Mouse (Mus musculus) brain, embryonic 14.5 days (tissue): Measurements from ENCODE around the gene Zscan10. TPM values are rescaled to one million over a fixed set of nuclear protein-coding genes. Genes with fewer than 3 reads are reported as not detected.

Experiments used
- DNase-seq: peaks from one replicate; pipeline ENCODE4 v3.0.0-alpha.2; 2011; ENCODE audit warnings: low read depth
- CTCF ChIP-seq: fragments of 200-500 bp; IDR thresholded peaks from 2 replicates; pipeline ENCODE4 v1.5.1; 2012; ENCODE audit warnings: inconsistent platforms, mild to moderate bottlenecking, moderate library complexity, borderline replicate concordance; ENCODE audit not compliant: insufficient read depth, insufficient read length; ENCODE audit errors: extremely low read depth
- POLR2A ChIP-seq: fragments of 200-500 bp; IDR thresholded peaks from 2 replicates; pipeline ENCODE4 v1.6.1; 2012; ENCODE audit warnings: mild to moderate bottlenecking, inconsistent platforms, borderline replicate concordance; ENCODE audit not compliant: poor library complexity, insufficient read depth, insufficient read length, severe bottlenecking; ENCODE audit errors: extremely low read depth
- polyA plus RNA-seq: library from polyadenylated mRNA; depleted of rRNA; stranded (reverse); fragments of >200 nt; gene quantifications from 2 replicates; pipeline ENCODE4 v1.2.3, GENCODE M21; 2012

The Zscan10 gene
- polyA plus RNA-seq, 1 experiment, result 0.22 TPM

GRCm38 (mm10) chr17:23598582-23599552 lies 1.8 kb upstream of the Zscan10 start, which contains the start of gene Zfp13:
TSS of gene Zfp13 (minus strand) at chr17:23599487.
- TF ChIP-seq CTCF (no peak), POLR2A (peak; percentile 40; the same call in 1 of the 2 replicates)

GRCm38 (mm10) chr17:23599605-23600063 lies 1.0 kb upstream of the Zscan10 start:
- TF ChIP-seq POLR2A (no peak), CTCF (no peak)
- DNase-seq, result no peak

More at GRCm38 (mm10) chr17:23598582-23599552, 1.8 kb upstream of the Zscan10 start, which contains the start of gene Zfp13:
- DNase-seq, result peak; percentile 95

- no peak for DNase-seq
- TF ChIP-seq POLR2A (no peak), CTCF (no peak)
Observed at GRCm38 (mm10) chr17:23601836-23602585, 1.4 kb downstream of the Zscan10 start.

- TF ChIP-seq POLR2A, result no peak
- no peak for TF ChIP-seq CTCF
- DNase-seq, result peak; percentile 44
Observed at GRCm38 (mm10) chr17:23603077-23603476, 2.4 kb downstream of the Zscan10 start.

- peak; percentile 60 for DNase-seq
- TF ChIP-seq CTCF (peak; percentile 54; the same call in 1 of the 2 replicates), POLR2A (no peak)
Observed at GRCm38 (mm10) chr17:23603542-23603941, 2.9 kb downstream of the Zscan10 start.

GRCm38 (mm10) chr17:23604394-23604793 lies 3.7 kb downstream of the Zscan10 start:
- no peak for TF ChIP-seq POLR2A
- peak; percentile 13; the same call in 1 of the 2 replicates for TF ChIP-seq CTCF

GRCm38 (mm10) chr17:23605220-23605619 lies 4.6 kb downstream of the Zscan10 start:
- no peak for DNase-seq
- TF ChIP-seq CTCF, result no peak
- no peak for TF ChIP-seq POLR2A

More at GRCm38 (mm10) chr17:23604394-23604793, 3.7 kb downstream of the Zscan10 start:
- no peak for DNase-seq

- no peak for TF ChIP-seq POLR2A
- peak; percentile 14 for DNase-seq
Observed at GRCm38 (mm10) chr17:23609612-23610011, 9.0 kb downstream of the Zscan10 start.

- peak; percentile 43 for DNase-seq
- TF ChIP-seq POLR2A (no peak), CTCF (peak; percentile 67)
Observed at GRCm38 (mm10) chr17:23610361-23610800, 9.7 kb downstream of the Zscan10 start.

GRCm38 (mm10) chr17:23617087-23617486 lies 16.4 kb downstream of the Zscan10 start:
- no peak for DNase-seq
- TF ChIP-seq CTCF (no peak), POLR2A (no peak)

GRCm38 (mm10) chr17:23620351-23620750 lies 19.7 kb downstream of the Zscan10 start:
- no peak for DNase-seq
- TF ChIP-seq CTCF (no peak), POLR2A (no peak)

GRCm38 (mm10) chr17:23627813-23628212 lies 27.2 kb downstream of the Zscan10 start:
- TF ChIP-seq POLR2A (no peak), CTCF (no peak)

More at GRCm38 (mm10) chr17:23627813-23628212, 27.2 kb downstream of the Zscan10 start:
- no peak for DNase-seq
